Mouse (Mus musculus) olfactory bulb, adult 2 months (tissue): ENCODE results near the gene Pnpo.

ENCODE experiments used
- CTCF ChIP-seq: fragments of 200-500 bp; IDR thresholded peaks from 2 replicates; pipeline ENCODE4 v1.5.1; 2012; ENCODE audit warnings: low read depth, mild to moderate bottlenecking, low read length, moderate library complexity; ENCODE audit not compliant: insufficient read depth
- POLR2A ChIP-seq: fragments of 200-500 bp; IDR thresholded peaks from 2 replicates; pipeline ENCODE4 v1.6.1; 2012; ENCODE audit warnings: mild to moderate bottlenecking, low read depth, low read length, moderate library complexity; ENCODE audit not compliant: insufficient read depth

DNA sequence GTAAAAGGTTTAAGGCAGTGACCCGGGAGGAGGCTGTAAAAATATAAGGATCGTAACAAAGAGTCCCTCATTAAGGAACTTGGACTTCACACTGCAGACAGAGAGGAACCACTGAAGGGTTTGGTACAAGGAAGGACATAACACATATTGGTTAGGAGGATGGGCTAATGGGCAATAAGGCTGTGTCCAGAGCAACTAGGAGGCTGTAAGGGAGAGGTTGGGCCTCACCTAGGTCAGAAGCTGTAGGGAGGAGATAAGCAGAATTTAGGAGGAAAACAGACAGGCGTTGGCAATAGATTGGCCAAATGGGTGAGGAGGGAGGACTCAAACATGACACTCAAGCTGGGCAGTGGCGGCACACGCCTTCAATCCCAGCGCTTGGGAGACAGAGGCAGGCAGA is 26.4 kb downstream of the Pnpo start:
- no peak for TF ChIP-seq CTCF
- TF ChIP-seq POLR2A: no peak
